Mouse (Mus musculus): ENCODE measurements around the gene Adcy7.

Adcy7 gene

DNA sequence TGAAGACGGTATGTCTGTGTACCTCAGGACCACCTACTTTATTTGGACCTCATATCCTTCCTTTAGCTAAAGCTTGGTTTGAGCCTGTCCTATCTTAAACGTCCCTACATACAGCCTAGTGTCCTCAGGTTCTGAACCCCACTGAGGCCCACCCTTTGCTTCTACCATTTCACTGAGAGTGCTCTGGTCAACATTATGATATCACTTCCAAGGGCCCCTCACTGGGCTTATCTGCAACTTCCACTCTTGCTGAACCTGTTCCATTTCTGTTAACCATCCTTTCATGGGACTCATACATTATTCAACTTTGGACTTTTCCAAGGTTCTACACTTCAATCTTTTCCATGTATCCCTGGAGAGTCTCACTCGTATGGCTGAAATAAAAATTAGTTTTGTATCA lies 62.8 kb downstream of the Adcy7 start:
- peak; percentile 53 for DNase-seq (ENCODE audit: low spot score)

DNA sequence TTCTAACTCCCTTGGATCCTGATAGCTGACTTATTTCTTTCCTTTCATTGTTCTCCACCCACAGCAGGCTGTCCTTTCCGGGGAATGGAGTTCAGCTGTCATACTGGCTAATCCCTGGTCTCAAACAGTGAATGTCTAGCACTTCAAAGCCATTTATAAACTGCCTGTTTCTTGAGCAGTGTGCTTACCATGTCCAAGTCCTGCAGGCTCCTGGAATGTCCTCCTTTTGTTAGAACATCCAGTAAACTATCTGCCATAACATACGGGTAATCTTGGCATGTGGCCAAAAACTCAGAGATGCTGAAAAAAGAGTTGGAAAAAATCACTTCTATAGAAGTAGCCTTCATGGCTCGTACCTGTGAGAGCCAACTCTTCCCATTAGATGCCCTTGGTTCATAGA lies 67.0 kb downstream of the Adcy7 start:
- no peak for DNase-seq (ENCODE audit: low spot score)

DNA sequence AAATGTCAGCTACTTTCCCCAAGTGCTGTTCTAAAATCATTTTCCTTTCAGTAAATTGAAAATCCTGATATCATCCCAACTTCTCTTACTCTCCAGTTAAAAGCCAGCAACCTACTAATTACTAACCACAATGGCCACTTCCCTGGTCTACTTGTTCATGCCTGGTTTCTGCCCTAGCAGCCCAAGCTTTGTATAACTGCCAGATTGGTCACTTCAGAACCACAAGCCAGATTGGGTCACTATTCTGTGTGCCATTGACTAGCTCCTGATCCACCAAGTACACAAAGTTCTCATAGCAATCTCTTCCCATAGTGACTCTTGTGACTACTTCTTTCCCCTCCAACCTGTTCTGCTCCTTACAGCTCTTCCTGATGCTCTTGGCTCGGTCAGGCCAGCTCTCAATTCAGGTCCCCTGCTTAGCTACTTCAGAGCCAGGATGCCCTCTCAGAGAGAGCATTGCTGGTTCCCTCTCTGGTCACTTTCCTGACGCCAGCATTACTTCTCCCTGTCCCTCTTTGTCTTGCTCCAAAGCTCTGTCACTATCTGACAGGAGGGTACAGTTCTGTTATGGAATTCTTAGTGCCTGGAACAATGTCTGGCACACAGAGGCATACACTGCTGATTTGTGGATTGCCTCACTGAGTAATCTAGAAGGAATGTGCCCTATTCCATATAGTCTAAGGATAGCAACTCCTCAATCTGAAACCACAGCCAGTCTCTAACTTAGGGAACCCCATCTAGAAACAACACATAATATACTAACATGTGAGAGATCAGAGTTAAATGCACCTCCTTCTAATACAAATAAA lies 67.9 kb downstream of the Adcy7 start:
- no peak for DNase-seq (ENCODE audit: low spot score)

DNA sequence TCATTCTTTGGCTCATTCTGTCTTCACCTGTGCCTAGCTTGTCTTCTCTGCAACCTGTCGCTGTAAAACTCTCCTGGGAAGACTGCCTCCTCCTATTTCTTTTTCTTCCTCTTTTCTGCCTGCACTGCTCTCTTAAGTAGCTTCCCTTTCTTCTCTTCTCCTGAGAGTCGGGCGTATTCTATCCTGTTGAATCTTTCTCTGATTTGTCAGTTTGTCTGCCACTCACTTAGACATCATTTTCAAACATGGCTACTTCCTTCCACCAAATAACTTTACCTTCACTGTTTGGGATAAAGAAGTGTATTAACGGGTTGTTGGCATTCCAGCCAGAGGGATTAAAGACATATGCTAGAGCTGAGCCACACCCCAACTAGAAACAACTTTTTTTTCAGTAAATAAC lies 69.8 kb downstream of the Adcy7 start:
- no peak for DNase-seq (ENCODE audit: low spot score)

DNA sequence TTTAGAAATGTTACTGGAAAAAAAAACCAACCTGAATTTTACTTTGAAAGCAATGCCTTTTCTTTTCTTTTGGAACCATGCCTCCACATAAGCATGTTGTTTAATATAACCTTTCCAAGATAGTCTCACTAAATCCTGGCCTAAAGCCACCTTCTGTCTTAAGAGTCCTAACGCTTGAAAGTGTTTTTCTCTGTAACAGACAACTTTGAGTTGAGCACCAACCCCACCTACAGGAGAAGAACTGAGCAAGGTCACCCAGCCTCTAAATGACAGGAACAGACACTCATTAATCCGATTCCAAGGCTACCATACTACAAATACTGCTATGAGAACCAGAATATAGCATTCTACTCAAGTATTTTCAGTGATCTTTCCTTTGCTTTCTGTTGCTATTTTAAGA lies 76.8 kb downstream of the Adcy7 start:
- DNase-seq (ENCODE audit: low spot score), result no peak

DNA sequence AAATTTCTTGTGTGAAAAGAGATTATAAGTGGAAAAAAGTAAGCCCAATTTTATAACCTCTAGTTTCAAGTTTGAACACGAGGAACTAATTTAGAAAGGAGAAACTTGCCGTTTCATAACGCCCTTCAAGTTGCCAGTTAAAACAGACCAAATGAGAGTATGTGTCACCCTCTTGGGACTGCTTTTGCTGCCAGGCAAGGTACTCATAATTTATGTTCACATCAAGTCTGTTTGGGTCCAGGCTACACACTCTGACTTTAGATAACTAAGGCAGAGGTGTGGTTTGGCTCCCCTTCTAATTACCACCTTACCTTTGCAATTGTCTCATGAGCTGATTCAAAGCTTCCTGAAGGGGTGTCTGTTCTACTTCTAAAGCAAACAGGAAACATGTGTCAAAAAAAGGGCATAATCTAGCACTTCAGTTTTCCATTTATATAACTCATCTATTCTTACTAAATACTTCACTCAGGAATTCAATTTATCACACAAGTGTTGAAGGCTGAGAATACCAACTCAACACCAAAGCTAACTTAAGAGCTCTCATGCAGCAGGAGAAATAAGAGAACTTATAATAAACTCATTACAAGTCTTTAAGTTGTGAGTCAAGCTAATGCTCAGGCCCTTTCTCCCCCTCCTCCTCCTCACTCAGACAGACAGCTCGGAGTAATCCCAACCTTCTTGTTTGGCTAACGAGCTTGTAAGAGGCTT lies 85.2 kb downstream of the Adcy7 start:
- DNase-seq (ENCODE audit: low spot score), result no peak

DNA sequence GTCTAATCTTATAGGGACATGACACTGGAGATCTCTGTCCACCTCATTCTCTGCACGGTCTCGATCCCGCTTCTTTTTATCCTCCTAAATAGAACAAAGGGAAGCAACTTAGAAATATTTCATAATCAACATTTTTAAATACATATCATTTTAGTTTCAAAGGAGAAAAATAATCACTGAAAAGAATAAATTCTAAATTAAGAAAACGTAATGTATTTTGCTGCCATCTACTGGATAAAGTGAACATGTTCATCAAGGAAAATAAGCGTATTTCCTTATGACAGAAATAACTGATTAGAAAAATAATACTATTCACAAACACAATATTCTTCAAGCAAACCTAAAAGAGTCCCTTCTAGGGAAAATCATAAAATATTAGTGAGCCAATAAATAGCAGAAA lies 85.7 kb downstream of the Adcy7 start:
- DNase-seq (ENCODE audit: low spot score), result no peak

DNA sequence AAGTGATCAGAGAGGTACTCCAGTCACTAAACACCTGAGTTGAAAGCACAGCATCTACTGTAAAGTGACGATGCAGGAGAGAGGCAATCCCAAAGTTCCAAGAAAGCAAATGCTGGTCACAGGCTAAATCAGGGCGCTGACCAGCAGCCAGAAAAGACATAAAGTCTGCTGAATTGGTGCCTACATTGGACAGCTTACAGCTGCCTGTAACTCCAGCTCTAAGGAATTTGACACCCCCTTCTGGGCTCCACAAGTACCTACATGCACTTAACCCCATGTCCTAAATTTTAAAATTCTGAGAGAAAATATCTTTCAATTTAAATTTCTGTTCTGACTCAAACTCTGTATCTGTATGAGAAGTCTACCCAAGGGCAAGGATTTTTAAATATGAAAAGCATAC lies 87.8 kb downstream of the Adcy7 start:
- DNase-seq (ENCODE audit: low spot score), result no peak

- peak; percentile 38 for DNase-seq (ENCODE audit: low spot score)
These were observed 89.0 kb downstream of the Adcy7 start for GRCm38 (mm10) chr8:88361044-88361707.

- DNase-seq (ENCODE audit: low spot score), result peak; percentile 62
These were observed 89.7 kb downstream of the Adcy7 start, which contains the start of gene Brd7 for GRCm38 (mm10) chr8:88361708-88362428. Brd7 (minus strand) TSS chr8:88362194.

DNA sequence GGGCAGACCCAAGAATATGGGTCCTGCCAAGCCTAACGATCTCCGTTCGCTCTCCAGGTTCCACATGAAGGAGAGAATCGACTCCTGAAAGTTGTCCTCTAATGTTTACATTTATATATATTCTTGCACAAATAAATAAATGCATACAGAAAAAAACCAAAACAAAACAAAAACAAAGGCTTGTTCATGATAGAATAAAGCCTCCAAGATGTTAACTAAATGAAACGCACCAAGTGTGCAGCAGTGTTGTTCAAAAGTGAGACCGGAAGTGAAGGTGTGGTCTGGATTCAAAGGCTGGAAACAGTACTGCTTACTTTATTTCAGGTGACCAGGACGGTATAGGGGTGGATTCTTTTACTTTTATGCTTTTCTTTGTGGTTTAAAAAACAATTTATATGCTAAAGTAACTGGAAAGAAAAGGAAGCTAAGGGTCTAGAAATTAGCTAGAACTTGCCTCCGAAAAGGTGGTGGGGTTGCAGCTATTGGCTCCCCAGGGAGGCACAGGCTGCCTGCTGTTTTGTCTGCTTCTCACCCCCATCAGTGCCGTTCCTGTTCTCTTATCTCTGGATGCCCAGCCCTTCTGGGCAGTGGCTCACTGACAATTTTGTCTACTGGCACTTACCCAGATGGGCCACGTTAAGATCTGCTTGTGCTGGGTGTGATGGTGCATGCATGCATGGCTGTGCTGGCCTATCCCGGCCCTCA lies 90.4 kb downstream of the Adcy7 start:
- peak; percentile 72 for DNase-seq (ENCODE audit: low spot score)

GRCm38 (mm10) chr8:88369221-88369620 lies 97.0 kb downstream of the Adcy7 start:
- no peak for DNase-seq (ENCODE audit: low spot score)

- no peak for DNase-seq (ENCODE audit: low spot score)
These were observed 97.6 kb downstream of the Adcy7 start for GRCm38 (mm10) chr8:88369805-88370204.

DNA sequence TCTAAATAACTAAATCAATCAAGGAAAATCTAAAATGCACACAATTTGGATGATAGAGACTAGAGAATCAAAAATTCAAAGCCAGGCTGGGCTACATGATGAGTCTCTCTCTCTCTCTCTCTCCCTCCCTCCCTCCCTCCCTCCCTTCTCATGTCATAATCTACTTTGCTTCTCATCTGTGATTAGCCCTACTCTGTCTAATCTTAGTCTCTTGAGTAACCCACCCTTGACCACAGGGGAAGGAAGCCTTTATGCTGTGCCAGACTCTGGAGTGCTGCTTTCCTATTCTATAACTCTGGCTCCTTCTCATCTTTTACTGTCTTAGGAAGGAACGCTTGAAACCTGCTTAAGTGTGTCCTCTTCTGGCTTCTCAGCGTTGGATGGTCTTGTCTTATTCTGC lies 99.3 kb downstream of the Adcy7 start:
- no peak for DNase-seq (ENCODE audit: low spot score)

DNA sequence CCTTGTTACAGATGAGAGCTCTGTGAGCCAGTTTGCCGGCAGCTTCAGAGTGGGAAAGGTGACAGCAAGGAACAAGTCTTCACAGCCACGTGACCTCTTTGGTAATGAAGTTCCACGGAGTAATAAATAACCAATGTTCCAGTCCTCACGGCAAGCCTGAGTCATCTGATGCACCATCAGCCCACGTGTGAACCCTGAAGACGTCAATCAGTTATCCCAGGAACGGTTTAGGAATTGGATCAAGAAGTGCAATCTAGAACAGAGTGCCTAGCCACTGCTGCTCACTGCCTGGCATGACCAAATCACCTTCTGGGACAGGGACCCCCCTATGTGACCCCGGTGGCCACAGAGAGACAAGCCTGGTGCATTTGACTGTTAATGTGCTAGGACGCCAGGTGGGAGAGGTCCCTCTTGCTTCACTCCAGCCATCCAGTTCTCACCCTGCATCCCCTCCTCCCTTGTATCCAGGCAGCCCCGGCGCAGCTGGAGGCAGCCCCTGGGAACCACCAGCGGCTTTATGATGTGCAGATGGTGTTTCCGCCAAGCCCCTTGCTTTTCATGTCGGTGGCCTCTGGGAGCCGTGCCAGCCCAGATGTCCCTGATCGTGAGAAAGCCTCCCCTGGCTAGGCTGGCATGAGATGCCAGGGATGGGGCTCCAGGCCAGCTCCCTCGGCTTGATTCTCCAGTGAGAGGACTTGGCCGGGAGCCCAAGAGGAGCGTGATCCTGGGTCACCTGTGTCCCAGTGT lies 104.8 kb downstream of the Adcy7 start:
- no peak for DNase-seq (ENCODE audit: low spot score)
